Mouse (Mus musculus): ENCODE results near the gene Gm5767.

DNA sequence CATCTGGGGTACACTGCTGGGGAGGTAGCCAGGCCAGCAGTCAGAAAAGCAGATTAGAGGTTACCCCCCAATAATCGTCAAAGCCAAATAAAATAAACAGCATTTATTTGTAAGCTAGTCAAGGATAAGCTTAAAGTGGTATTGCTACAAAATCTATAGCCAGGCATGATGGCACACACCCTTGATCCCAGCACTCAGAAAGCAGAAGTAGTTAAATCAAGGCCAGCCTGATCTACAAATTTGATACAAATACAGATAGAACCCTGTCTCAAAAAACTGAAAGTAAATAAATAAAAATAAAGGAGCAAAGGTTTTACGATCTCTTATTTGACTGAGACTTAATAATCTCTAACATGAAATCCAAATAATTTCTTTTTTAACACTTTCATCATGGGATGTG, 45.2 kb downstream of the Gm5767 start:
- TF ChIP-seq CTCF (IDR thresholded peaks at IDR 0.05; ENCODE audit: low read depth) (no peak), EP300 (IDR thresholded peaks at IDR 0.05; ENCODE audit: low read depth) (no peak)

Measured in liver, postnatal 0 days (tissue).